Mouse (Mus musculus): ENCODE measurements around the gene 1600002K03Rik. TPM values are rescaled to one million over a fixed set of nuclear protein-coding genes. Genes with fewer than 3 reads are reported as not detected.

1600002K03Rik gene
- total RNA-seq, 2 experiments from 2014 or later, result 3.3 to 4.2 TPM

DNA sequence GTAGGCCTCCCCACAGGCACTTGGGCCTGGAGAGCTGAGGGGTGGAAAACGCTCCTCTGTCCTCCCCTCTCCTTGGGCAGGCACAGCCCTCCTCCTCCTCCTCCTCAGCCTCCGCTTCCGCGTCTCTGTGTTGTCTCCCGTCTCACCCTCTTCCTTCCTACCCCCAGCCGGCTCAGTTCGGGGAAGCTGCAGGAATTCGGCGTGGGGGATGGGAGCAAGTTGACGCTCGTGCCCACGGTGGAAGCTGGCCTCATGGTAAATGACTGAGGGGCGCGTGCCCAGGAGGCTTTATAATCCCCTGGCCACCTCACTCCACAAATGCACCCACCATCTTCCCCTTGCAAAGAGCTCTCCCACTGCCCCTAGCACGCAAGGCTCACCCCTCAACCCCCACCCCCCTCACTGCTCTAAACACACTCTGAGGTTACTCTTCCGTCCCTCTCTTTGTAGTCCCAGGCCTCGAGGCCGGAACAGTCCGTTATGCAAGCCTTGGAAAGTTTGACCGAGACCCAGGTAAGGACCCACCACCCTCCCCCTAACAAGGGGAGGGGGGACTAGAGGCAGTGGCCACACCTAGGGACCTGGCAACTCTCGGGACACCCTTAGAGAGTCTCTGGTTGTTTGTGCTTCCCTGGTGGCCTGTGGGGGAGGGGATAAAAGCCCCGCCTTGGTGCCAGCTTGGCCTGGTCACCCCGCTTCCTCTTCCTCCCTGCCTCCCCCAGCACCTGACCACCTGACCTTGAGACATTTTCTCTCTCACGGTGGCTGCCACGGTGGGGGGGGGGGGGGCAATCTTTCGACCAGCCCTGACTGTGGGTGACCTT, 21.3 kb upstream of the 1600002K03Rik start:
- peak; percentile 65 for DNase-seq
- intact Hi-C loops (cut with DNase I; ENCODE audit: low total_unique reads), result no loop called here

DNA sequence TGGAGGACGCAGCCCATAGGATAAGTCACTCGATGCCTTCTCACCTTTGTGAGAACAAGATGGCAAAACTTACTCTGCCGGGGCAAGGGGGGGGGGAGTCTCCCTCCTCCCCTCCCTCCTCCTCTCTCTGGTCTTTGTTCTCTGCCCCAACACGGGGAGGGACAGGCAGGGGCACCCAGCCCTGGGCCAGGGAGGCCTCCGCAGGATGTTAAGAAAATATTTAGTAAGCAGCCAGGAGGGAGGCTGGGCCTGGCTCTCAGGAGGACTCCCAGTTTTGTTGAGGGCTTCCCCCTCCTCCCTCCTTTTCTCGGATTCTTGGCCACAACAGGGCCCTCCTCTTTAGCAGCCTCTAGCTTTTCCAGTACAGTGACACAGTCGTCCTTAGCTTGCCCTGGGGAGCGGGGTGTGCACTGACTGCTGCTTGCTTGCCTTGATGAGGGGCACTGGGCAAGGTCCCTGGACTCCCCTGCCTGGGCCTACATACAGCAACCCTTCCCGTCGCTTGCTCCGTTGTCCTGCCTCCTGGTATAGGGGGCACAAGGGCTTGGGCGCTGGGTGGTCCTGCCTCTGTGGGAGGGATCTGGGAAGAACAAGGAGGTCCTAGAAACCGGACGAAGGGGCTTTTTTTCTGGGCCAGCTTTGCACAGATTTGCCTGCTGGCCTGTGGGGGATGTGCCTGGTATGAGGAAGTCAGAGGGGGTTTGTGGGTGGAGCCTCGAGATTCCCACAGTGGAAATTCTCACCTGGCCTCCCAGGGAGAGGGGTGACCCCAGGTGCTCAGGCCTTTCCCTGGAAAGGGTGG, 20.5 kb upstream of the 1600002K03Rik start:
- DNase-seq, result peak; percentile 56

DNA sequence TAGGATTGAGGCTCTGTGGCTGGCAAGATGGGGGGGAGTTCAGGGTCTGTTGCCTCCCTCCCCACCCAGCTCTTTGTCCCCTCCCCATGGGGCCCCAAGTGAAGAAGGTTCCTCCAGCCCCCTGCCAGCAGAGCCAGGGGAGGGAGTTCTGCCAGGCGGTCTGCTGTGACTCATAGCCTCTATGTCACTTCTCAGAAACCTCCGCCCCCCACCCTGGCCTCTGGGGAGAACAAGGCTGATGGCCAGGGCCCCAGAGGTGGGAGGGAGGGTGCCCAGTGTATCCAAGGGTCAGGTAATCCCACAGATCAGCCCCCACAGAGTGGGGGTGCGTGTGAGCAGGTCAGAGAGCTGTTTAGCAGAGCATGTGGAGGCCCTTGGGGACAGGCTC, 19.9 kb upstream of the 1600002K03Rik start:
- intact Hi-C loops (cut with DNase I; ENCODE audit: low total_unique reads), result no loop called here
- no peak for DNase-seq

More for the DNA sequence above, 20.5 kb upstream of the 1600002K03Rik start:
- intact Hi-C loops (cut with DNase I; ENCODE audit: low total_unique reads), result no loop called here

GRCm38 (mm10) chr10:80153713-80154112, 19.0 kb upstream of the 1600002K03Rik start:
- intact Hi-C loops (cut with DNase I; ENCODE audit: low total_unique reads), result no loop called here
- DNase-seq, result no peak

- DNase-seq, result no peak
- intact Hi-C loops (cut with DNase I; ENCODE audit: low total_unique reads), result no loop called here
These were observed 18.4 kb upstream of the 1600002K03Rik start for GRCm38 (mm10) chr10:80154384-80154783.

DNA sequence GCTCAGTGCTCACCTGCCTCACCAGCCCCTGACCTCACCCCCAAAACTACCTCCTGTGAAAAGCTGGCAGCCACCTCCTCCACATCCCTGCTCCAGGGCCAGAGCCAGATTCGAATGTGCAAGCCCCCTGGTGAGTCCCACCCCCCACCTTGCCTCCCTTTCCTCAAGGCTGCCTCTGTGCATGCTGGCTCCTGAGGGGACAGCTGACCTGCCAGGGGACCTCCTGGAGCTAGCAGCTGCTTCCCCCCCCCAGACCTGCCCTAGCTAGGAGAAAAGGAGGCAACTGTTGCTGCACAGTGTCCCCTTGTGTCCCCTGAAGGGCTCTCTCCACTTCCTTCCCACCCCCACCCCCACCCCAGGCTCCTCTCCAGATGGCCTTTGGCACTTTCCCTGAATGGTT, 17.5 kb upstream of the 1600002K03Rik start:
- DNase-seq, result peak; percentile 5
- intact Hi-C loops (cut with DNase I; ENCODE audit: low total_unique reads), result no loop called here

- intact Hi-C loops (cut with DNase I; ENCODE audit: low total_unique reads), result no loop called here
These were observed 16.6 kb upstream of the 1600002K03Rik start for GRCm38 (mm10) chr10:80156002-80156751.

GRCm38 (mm10) chr10:80156752-80157053, 16.0 kb upstream of the 1600002K03Rik start:
- DNase-seq, result peak; percentile 38
- intact Hi-C loops (cut with DNase I; ENCODE audit: low total_unique reads), result no loop called here

More at GRCm38 (mm10) chr10:80156002-80156751, 16.6 kb upstream of the 1600002K03Rik start:
- DNase-seq, result peak; percentile 13

GRCm38 (mm10) chr10:80157141-80157929, 15.4 kb upstream of the 1600002K03Rik start:
- no peak for DNase-seq
- intact Hi-C loops (cut with DNase I; ENCODE audit: low total_unique reads), result no loop called here

DNA sequence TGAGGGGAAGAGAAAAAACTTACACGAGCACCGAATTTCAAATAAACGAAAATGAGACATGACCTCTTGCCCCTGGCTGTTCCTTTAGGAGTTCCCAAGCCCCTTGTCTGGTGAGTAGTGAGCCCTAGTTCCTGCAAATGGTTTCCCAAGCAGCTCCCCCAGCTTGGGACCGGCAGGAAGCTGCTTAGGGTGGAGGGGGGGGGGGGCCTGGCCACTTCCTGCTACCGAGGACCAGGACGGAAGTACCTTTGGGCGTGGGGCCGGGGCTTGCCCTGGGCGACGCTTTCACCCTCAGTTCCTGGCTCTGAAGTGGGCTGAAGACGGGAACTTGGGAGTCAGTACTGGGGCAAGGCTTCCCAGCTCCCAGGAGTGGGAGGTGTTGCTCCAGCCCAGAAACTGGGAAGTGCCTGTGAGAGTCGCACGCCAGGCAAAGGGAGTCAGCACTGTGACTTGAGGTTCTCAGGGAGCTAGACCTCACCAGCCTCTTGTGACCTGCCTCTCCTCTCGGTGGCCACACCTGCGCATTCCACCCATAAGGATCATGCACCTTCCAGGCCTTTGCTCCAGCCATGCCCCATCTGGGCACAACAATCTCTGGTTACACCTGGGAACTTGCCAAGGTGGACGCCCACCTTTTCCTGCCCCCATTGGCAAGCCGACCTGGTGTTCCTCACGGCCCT, 14.3 kb upstream of the 1600002K03Rik start:
- intact Hi-C loops (cut with DNase I; ENCODE audit: low total_unique reads), result no loop called here
- peak; percentile 67 for DNase-seq

DNA sequence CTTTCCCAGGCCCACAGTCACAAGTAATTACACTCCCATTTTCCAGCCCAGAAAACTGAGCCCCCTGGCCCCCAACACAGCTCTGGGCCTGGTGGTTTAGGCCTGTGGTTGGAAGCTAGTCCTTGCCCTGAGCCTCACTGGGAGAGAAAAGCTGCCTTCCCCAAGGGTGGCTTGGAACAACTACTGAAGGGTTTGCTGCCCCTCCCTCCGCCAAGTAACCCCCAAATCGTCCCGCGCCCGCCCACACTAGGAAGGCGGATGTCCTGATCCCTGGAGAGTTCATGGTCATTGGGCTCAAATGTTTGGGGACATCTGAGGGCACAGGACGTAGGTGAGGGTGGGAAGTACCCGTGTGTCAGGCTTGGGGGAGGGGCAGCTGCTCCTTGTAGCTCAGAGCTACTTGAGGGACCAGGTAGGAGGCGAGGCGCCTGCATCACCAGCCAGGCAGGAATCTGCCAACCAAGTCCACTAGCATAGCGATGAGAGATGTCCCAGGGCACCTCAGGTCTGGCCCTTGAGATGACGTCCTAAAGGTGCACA, 13.7 kb upstream of the 1600002K03Rik start:
- DNase-seq, result peak; percentile 46
- intact Hi-C loops (cut with DNase I; ENCODE audit: low total_unique reads), result no loop called here

GRCm38 (mm10) chr10:80159561-80160454, 12.9 kb upstream of the 1600002K03Rik start:
- DNase-seq, result peak; percentile 99
- intact Hi-C loops (cut with DNase I; ENCODE audit: low total_unique reads), result no loop called here

DNA sequence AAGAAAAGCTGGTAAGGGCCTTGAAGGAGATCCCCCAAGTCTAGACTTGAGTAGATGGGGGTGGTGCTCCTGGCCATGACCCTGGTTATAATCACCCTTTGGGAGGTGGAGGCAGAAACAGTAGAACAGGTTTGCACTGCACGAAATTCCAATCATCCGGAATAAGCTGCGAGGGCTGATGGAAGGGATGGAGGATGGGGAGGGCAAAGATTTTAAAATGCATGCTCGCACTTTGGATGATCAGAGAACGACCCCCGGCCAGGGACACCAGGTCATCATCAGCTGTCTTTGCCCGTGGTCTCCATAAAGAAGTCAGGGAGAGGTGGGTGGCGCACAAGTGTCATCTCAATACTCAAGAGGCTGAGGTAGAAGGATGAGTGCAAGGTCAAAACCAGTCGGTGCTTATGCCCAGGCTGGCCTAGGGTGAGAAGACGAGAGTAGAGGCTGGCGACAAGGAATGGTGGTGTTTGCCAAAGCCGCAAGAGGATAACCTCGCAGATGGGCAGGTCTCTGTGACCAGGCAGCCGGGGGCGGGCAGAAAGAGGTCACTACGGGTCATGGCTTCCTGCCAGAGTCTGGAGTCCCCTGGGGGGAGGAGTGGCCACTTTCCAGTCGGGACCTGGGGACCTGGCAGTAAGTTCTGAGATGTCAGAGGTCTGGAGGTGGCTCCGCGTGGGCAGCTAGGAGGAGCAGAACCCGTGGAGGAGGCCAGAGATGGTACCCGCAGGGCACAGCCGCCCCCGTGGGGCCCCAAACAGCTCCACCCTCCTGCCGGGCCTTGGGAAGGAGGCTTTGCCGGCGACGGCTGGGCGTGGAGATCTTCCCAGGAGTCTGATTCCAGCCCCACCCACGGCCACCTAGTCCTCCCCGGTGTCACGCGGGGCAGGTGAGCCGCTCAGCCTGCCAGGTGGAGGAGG, 12.0 kb upstream of the 1600002K03Rik start:
- peak; percentile 87 for DNase-seq
- intact Hi-C loops (cut with DNase I; ENCODE audit: low total_unique reads), result no loop called here

- intact Hi-C loops (cut with DNase I; ENCODE audit: low total_unique reads), result no loop called here
- peak; percentile 43 for DNase-seq
These were observed 11.1 kb upstream of the 1600002K03Rik start for GRCm38 (mm10) chr10:80161522-80162242.

DNA sequence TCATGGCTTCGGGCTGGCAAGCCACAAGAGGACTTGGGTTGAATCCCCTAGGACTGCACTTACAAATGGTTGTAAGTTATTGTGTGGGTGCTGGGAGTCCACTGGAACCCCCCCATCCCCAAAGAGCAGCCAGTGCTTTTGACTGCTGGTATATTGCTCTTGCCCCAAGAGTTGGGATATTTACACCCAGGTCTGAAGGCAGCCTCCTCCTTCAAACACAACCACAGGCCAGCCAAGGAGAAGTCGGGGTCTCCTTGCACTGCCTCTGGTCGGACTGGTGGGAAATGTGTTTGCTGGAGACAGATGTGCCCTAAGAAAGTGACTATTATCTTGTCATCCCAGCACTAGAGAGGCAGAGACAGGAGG, 10.5 kb upstream of the 1600002K03Rik start:
- intact Hi-C loops (cut with DNase I; ENCODE audit: low total_unique reads), result no loop called here
- DNase-seq, result no peak

DNA sequence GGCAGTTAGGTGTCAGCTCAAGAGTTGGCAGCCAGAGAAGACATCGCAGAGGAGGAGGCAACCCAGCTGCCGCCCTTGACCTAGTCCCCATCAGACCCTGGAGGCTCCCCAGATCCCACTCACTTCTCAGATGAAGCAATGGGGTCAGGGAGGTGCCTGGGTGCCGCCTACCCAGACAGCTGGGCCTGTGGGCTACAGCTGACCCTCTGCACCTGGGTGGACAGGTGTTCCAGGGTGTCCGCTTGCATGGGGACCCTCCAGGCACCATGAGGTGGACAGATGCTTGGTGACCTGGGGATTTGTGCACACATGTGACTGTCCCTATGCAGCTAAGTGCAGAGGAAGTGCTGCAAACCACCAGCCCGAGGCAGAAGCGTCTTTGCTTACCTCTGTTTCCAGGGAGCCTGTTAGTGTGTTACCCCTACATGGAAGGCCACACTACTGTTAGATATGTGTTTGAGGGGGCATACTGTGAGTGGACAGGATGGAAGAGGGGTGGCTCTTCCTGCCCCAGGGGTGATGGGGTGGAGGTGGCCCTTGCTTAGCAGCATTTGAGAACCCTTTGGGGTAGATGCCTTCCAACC, 9.9 kb upstream of the 1600002K03Rik start:
- intact Hi-C loops (cut with DNase I; ENCODE audit: low total_unique reads), result no loop called here
- no peak for DNase-seq

Measured in gastrocnemius, postnatal 14 days (tissue).